Mouse (Mus musculus) spleen, embryonic (tissue): ENCODE results near the gene Nifk.

Experiments used
- CTCF ChIA-PET: fragments of 350-600 bp; sonication (Branson Sonifier 250); formaldehyde crosslinking; loops from one replicate; lab custom pipeline; 2022; lab: Charles Lee

The Nifk gene

GRCm38 (mm10) chr1:118380105-118380786 lies 58.6 kb downstream of the Nifk start:
- CTCF ChIA-PET = interaction anchor here (0.6 to 0.7 kb wide), 2 partner anchors 17 to 96 kb away, joined by 3 to 4 read pairs; no protein-coding TSS in a partner anchor
